Mouse (Mus musculus): ENCODE results near the gene Lpp.

- no peak for TF ChIP-seq CTCF (IDR thresholded peaks at IDR 0.05; ENCODE audit: insufficient read depth, low read length)
- no peak for TF ChIP-seq POLR2A (IDR thresholded peaks at IDR 0.05; ENCODE audit: borderline replicate concordance, extremely low read depth, low read depth, low read length)
Measured at GRCm38 (mm10) chr16:24949265-24949664, 556.0 kb downstream of the Lpp start.

Data from lung, adult 2 months (tissue).